Mouse (Mus musculus): ENCODE results near the gene Zfp277.

The Zfp277 gene

GRCm38 (mm10) chr12:40445206-40445605 is 496 bp downstream of the Zfp277 start:
- DNase-seq (ENCODE audit: low spot score), result peak; percentile 74

GRCm38 (mm10) chr12:40438049-40438448 is 7.7 kb downstream of the Zfp277 start:
- no peak for DNase-seq (ENCODE audit: low spot score)

DNA sequence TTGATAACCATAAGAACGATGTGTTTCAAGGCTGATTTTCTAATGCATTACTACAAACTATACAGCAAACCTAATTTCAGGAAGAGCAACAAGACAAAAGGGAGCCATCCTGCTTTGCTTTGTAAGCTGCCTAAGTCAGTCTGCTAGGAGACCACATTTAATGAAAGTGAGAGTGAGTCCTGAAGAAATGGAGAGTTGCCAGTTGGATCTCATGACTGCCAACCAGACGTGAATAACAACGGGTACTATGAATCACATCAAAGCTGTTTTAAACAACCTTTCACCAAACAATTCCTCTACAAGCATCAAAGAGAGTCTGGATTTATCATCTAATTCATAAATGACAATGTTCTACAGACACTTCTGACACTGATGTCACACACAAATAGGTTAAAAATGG is 11.6 kb downstream of the Zfp277 start:
- DNase-seq (ENCODE audit: low spot score), result peak; percentile 24

GRCm38 (mm10) chr12:40431075-40431474 is 14.6 kb downstream of the Zfp277 start:
- no peak for DNase-seq (ENCODE audit: low spot score)

- peak; percentile 69 for DNase-seq (ENCODE audit: low spot score)
Measured at GRCm38 (mm10) chr12:40429976-40430375, 15.7 kb downstream of the Zfp277 start.

- no peak for DNase-seq (ENCODE audit: low spot score)
Measured at GRCm38 (mm10) chr12:40427606-40428005, 18.1 kb downstream of the Zfp277 start.

DNA sequence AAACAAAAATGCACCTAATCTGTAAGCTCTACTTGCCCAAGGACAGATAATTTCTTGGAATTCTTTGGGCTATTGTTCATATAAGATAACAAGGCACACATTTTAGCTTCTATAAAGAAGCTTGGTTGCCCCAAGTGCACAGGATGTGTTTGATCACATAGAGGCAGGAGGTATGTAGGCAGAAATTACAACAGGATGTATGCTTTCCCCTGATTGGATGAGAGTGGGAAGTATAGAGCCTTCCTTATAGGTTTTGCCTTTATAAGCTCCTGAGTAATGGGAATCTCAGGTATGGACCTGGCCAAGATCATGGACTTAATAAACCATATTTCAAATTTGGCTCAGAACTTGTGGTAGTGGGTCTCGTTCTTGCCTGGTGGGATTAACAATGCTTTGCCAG is 20.7 kb downstream of the Zfp277 start:
- DNase-seq (ENCODE audit: low spot score), result no peak

DNA sequence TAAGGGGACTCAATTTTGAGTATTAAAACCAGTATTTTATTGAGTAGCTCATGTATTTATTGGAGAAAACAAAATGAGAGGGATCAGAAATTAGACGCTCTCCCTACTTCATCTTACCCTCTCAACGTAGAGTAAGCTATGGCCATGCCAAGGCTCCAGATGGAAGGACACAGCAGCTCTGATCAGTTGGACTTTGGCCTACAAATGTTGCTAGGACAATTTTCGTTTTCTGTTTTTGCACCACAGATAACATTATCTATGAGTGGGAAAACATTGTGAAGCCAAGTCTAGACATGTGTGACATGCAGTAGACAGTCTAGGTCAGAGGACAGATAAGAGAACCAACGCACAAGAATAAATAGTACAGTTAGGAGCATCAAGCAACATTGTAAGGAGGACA is 28.4 kb downstream of the Zfp277 start:
- no peak for DNase-seq (ENCODE audit: low spot score)

- no peak for DNase-seq (ENCODE audit: low spot score)
Measured at GRCm38 (mm10) chr12:40415312-40415925, 30.3 kb downstream of the Zfp277 start.

DNA sequence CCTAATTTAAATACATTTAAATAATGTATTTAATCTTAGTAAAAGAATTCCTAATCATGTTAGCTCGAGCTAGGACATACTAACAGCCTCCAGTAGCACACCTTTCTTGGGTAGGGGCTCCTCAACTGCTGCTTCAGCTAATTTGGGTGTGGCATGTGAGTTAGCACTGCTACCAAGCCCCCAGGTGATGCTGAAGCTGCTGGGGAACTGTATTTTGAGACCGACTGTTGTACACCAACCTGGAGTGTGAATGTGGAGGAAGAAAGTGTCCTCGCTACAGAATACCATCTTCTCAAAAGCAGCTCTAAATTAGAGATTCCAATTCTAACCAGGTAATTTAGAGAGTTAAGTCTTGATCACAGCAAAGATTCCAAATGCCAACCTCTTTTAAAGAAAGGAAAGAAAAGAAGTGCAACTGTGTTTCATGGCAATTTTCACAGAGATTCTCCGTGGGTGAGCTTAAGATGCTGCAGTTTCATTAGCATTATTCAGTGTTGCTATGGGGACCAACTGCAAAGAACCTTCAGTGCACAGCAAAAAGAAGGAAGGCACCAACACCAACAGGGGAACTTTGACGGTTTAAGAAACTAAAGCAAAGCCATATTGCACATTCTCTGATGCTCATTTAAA is 30.9 kb downstream of the Zfp277 start:
- DNase-seq (ENCODE audit: low spot score), result no peak

- DNase-seq (ENCODE audit: low spot score), result no peak
Measured at GRCm38 (mm10) chr12:40399812-40400211, 45.9 kb downstream of the Zfp277 start.

DNA sequence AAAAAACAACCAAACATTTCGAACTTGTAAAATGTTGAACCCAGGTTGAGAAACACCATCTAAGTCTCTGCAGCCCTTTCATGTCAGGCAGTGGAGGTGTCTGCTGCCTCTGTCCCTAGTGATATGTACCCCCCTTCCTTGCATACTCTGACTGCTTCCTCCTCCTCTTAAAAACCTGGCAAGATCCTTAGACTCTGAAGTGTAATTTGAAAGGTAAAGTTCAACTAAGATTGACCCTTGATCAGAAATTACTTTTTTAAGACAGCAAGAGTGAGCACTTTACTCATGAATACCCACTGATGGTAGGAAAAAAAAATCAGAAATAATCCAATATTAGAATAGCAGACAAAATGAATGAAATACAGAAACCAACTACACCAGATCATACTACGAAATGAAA is 46.3 kb downstream of the Zfp277 start:
- DNase-seq (ENCODE audit: low spot score), result no peak

GRCm38 (mm10) chr12:40398916-40399315 is 46.8 kb downstream of the Zfp277 start:
- no peak for DNase-seq (ENCODE audit: low spot score)

DNA sequence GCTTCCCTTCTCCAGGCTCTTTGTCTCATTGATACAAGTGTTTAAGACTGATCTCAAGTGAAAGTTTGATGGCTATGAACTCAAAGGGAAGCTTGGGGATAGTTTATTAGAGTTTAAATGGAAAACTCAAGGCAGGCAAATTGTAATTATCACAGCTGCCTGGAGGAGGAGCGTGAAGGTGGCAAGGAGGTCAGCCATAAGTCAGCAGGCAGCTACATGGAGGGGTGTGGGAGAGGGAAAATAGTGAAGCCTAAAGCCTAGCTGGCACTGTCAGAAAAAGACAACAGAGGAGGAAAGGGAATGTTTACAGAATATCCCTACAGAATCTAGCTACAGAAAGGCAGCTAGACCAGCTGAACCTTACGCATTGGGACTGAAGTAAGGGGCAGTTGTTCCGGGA is 52.8 kb downstream of the Zfp277 start:
- DNase-seq (ENCODE audit: low spot score), result peak; percentile 29

DNA sequence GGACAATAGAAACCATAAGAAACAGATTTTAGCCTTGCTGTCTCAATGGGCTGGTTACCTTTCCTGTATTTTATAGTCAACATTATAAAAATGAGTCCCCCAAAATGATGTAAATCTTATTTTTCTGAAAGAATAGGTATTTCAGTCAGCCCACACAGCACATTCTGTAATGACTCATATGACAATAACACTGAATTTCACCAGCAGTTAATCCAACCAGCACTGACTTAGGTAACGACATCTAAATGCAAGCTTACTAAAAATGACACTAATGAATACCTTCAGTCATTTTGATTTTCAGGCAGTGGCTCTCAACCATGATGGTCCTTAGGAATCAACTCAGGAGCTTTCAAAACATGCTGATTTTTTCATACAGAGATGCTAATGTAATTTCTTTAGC is 54.4 kb downstream of the Zfp277 start:
- no peak for DNase-seq (ENCODE audit: low spot score)

DNA sequence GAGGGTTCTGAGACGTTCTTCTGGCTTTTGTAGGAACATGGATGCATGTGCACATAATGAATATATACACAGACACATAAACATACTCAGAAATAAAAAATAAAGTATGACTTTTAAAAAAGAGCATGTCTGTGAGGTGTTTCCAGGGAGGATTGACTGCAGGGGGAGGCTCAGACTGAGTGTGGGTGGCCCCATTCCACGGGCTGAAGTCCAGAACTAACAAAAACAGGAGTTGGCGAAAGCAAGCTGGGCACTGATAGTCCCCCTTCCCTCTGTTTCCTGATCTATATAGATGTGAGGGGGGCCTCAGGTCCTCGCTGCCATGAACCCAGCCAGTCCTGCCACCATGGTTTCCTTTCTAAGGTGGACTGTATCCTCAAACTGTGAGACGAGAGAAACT is 57.9 kb downstream of the Zfp277 start:
- DNase-seq (ENCODE audit: low spot score), result peak; percentile 9

DNA sequence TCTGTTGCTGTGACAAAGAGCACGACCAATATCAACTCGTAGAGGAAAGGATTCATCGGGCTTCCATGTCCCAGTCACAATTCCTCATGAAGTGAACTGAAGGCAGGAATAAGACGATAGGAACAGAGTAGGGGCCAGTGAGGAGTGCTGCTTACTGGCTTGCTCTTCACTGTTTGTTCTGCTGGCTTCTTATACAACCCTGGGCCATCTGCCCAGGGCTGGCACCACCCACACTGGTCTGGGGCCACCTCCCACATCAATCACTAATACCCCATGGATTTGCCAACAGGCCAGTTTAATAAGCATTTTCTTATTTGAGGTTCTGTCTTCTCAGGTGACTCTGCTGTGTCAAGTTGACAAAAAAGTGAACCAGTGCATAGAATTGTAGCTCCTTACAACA is 60.4 kb downstream of the Zfp277 start:
- peak; percentile 50 for DNase-seq (ENCODE audit: low spot score)

DNA sequence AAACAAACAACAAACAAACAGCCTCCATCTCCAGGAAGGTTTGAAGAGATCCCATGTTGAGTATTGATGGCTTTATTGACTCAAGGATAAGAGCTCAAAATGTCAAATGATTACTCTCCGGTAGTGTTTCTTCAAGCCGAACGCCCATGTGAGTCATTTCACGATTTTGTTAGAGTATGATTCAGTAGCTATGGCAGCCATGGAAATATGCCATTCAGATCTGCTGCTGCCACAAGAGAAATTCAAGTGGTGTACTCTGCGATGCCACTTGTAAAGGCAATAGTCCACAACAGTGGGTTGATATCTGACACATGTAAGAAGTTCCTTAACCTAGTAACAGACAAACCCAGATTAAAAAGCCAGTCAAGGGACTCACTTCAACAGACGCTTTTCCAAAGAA is 62.0 kb downstream of the Zfp277 start:
- DNase-seq (ENCODE audit: low spot score), result no peak

- DNase-seq (ENCODE audit: low spot score), result no peak
Measured at GRCm38 (mm10) chr12:40382539-40382938, 63.2 kb downstream of the Zfp277 start.

- no peak for DNase-seq (ENCODE audit: low spot score)
Measured at GRCm38 (mm10) chr12:40381824-40382223, 63.9 kb downstream of the Zfp277 start.

DNA sequence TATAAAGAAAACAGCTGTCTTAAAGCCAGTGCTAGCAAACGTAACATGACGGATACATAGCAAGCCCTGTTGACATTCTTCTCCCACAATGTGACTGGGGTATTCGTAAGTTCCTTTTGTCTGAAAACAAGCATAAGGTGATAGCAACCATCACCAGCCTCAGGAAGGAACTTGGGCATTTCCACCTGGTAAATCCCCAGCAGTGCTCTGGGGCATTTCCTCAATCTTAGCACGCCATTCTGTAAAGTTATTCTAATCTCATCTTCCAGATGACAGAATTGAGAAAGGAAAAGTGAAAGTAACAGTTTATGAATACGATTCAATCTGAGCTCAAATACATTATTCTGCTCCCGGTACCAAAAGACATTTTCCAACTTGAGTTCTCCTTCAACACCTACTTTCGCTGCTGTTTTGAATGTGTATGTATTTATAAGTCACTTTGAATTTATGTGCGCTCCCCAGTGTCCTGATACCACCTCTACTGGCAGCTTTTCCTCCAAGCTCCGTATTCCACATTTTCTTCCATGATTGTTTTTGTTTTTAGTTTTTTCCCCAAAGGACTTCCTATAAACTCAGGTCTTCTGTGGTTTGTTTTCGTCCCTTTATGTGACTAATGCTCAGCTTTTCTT is 64.4 kb downstream of the Zfp277 start:
- no peak for DNase-seq (ENCODE audit: low spot score)

GRCm38 (mm10) chr12:40379538-40379923 is 66.2 kb downstream of the Zfp277 start:
- DNase-seq (ENCODE audit: low spot score), result no peak

DNA sequence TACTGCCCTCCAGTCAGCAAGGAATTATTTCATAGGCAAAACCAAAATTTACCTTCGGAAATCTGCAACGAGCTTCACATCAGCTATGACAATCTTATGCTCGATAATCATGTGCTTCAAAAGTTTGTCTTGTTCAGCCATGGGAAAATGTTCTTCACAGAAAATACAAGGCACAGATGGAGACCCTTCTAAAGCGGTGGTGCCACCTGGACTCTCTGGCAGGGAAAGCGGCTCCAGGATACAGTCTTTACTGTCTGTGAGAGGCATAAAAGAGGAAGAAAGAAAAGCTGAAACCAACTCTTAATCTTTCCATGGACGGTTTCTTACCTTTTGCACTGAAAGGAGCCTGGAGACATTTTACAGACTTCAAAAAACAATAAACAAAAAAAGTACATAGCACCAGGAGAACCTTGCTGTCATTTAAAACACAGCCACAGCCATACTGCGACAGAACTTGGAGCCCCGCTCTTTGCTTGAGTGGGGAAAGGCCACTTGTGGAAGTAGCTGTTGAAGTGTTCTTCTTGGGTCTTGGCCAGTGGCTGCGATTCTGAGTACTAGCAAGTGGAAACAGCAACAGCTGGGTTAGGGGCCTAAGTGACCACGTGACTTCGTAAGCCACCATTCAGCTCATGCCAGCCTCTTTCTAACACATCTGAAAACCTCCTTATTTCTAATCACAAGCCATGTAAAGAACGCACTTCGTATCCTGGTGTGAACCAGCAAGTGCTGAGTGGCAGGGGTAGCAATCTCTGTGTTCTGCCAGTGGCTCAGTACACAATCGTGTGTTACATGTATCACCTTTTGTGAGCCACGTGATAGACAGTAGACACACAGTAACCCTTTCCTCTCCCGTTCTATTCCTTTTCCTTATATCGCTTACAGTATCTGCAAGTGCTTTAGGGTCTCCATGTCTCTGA is 66.8 kb downstream of the Zfp277 start:
- no peak for DNase-seq (ENCODE audit: low spot score)

Data from adipocyte (in vitro differentiated cells).